Mouse (Mus musculus) cerebellum, adult 2 months (tissue): ENCODE data around the gene Fam114a2.

Source experiments
- CTCF ChIP-seq: fragments of 200-500 bp; IDR thresholded peaks from 2 replicates; pipeline ENCODE4 v1.5.1; 2011; ENCODE audit warnings: low read depth, mild to moderate bottlenecking, control low read depth, low read length, moderate library complexity, borderline replicate concordance; ENCODE audit not compliant: insufficient read depth
- POLR2A ChIP-seq: fragments of 200-500 bp; IDR thresholded peaks from 2 replicates; pipeline ENCODE4 v1.6.1; 2011; ENCODE audit warnings: low read length, control low read depth, borderline replicate concordance; ENCODE audit not compliant: insufficient read depth

GRCm38 (mm10) chr11:57454421-57454820 is 64.0 kb downstream of the Fam114a2 start:
- TF ChIP-seq POLR2A: no peak
- TF ChIP-seq CTCF: no peak
